Mouse (Mus musculus): Measurements from ENCODE around the gene Slc39a10. TPM values are rescaled to one million over a fixed set of nuclear protein-coding genes. Genes with fewer than 3 reads are reported as not detected.
A peak's percentile ranks its signal among the peaks of the same experiment; 100 is the strongest.

Slc39a10 gene
- polyA plus RNA-seq, 1 experiment from 2014 or later = 2.7 TPM

GRCm38 (mm10) chr1:46854036-46854900, 38.4 kb downstream of the Slc39a10 start:
- H3K27me3 ChIP-seq (ENCODE audit: control insufficient read depth, insufficient read depth, low read depth, low read length) = no peaks in the 10 kb centered on the region
- no peaks in the 10 kb centered on the region for H3K36me3 ChIP-seq (ENCODE audit: control insufficient read depth, insufficient read depth)
- peaks cover 5% of the 10 kb centered on the region; the same call in 1 of the 2 replicates for H3K4me1 ChIP-seq (ENCODE audit: control insufficient read depth, low read depth, low read length)
- peak overlapping the region; percentile 88 for H3K4me3 ChIP-seq (ENCODE audit: low read depth, low read length)
- WGBS (ENCODE audit: insufficient replicate concordance) = 27% methylated on average over 18 of the region's 18 CpGs
- peak overlapping the region; percentile 93 for H3K27ac ChIP-seq (ENCODE audit: low read length)
- H3K4me2 ChIP-seq (ENCODE audit: low read depth, low read length) = peak overlapping the region; percentile 90
- H3K9me3 ChIP-seq (replicated peaks; ENCODE audit: control insufficient read depth, low read length) = no peaks in the 10 kb centered on the region
- H3K9ac ChIP-seq (ENCODE audit: low read depth, low read length) = peak overlapping the region; percentile 71
- ATAC-seq (ENCODE audit: low read depth) = peak; percentile 43

GRCm38 (mm10) chr1:46853317-46854035, 39.2 kb downstream of the Slc39a10 start:
- Histone ChIP-seq H3K4me1 (ENCODE audit: control insufficient read depth, low read depth, low read length) (peaks cover 5% of the 10 kb centered on the region; the same call in 1 of the 2 replicates), H3K4me3 (ENCODE audit: low read depth, low read length) (peak overlapping the region; percentile 88), H3K36me3 (ENCODE audit: control insufficient read depth, insufficient read depth) (no peaks in the 10 kb centered on the region), H3K27me3 (ENCODE audit: control insufficient read depth, insufficient read depth, low read depth, low read length) (no peaks in the 10 kb centered on the region), H3K9ac (ENCODE audit: low read depth, low read length) (peak overlapping the region; percentile 92), H3K4me2 (ENCODE audit: low read depth, low read length) (peak overlapping the region; percentile 90), H3K9me3 (replicated peaks; ENCODE audit: control insufficient read depth, low read length) (no peaks in the 10 kb centered on the region), H3K27ac (ENCODE audit: low read length) (peak overlapping the region; percentile 93)
- WGBS (ENCODE audit: insufficient replicate concordance) = under 1% methylated on average over 82 of the region's 86 CpGs
- peak; percentile 93 for ATAC-seq (ENCODE audit: low read depth)

GRCm38 (mm10) chr1:46852600-46853272, 39.9 kb downstream of the Slc39a10 start:
- Histone ChIP-seq H3K27ac (ENCODE audit: low read length) (peak overlapping the region; percentile 93), H3K4me1 (ENCODE audit: control insufficient read depth, low read depth, low read length) (peaks cover 5% of the 10 kb centered on the region; the same call in 1 of the 2 replicates), H3K9ac (ENCODE audit: low read depth, low read length) (peak overlapping the region; percentile 92), H3K27me3 (ENCODE audit: control insufficient read depth, insufficient read depth, low read depth, low read length) (no peaks in the 10 kb centered on the region), H3K4me2 (ENCODE audit: low read depth, low read length) (peak overlapping the region; percentile 90), H3K4me3 (ENCODE audit: low read depth, low read length) (peak overlapping the region; percentile 88), H3K9me3 (replicated peaks; ENCODE audit: control insufficient read depth, low read length) (no peaks in the 10 kb centered on the region), H3K36me3 (ENCODE audit: control insufficient read depth, insufficient read depth) (no peaks in the 10 kb centered on the region)
- WGBS (ENCODE audit: insufficient replicate concordance) = under 1% methylated on average over 56 of the region's 75 CpGs
- ATAC-seq (ENCODE audit: low read depth) = peak; percentile 6; the same call in 1 of the 2 replicates

- Histone ChIP-seq H3K4me3 (ENCODE audit: low read depth, low read length) (peak overlapping the region; percentile 88), H3K4me1 (ENCODE audit: control insufficient read depth, low read depth, low read length) (peaks cover 5% of the 10 kb centered on the region; the same call in 1 of the 2 replicates), H3K4me2 (ENCODE audit: low read depth, low read length) (peak overlapping the region; percentile 90), H3K27me3 (ENCODE audit: control insufficient read depth, insufficient read depth, low read depth, low read length) (no peaks in the 10 kb centered on the region), H3K9me3 (replicated peaks; ENCODE audit: control insufficient read depth, low read length) (no peaks in the 10 kb centered on the region), H3K36me3 (ENCODE audit: control insufficient read depth, insufficient read depth) (no peaks in the 10 kb centered on the region), H3K27ac (ENCODE audit: low read length) (peak overlapping the region; percentile 93), H3K9ac (ENCODE audit: low read depth, low read length) (peak overlapping the region; percentile 92)
- no peak for ATAC-seq (ENCODE audit: low read depth)
- WGBS (ENCODE audit: insufficient replicate concordance) = 0% methylated on average over 4 of the region's 4 CpGs
These were observed 40.4 kb downstream of the Slc39a10 start for GRCm38 (mm10) chr1:46852216-46852599.

- Histone ChIP-seq H3K4me3 (ENCODE audit: low read depth, low read length) (no peak overlapping the region), H3K36me3 (ENCODE audit: control insufficient read depth, insufficient read depth) (no peaks in the 10 kb centered on the region), H3K4me1 (ENCODE audit: control insufficient read depth, low read depth, low read length) (peaks cover 5% of the 10 kb centered on the region; the same call in 1 of the 2 replicates), H3K9ac (ENCODE audit: low read depth, low read length) (no peak overlapping the region), H3K9me3 (replicated peaks; ENCODE audit: control insufficient read depth, low read length) (no peaks in the 10 kb centered on the region), H3K4me2 (ENCODE audit: low read depth, low read length) (no peak overlapping the region), H3K27ac (ENCODE audit: low read length) (no peak overlapping the region), H3K27me3 (ENCODE audit: control insufficient read depth, insufficient read depth, low read depth, low read length) (no peaks in the 10 kb centered on the region)
- no peak for ATAC-seq (ENCODE audit: low read depth)
- 27% methylated on average over 4 of the region's 4 CpGs for WGBS (ENCODE audit: insufficient replicate concordance)
These were observed 41.1 kb downstream of the Slc39a10 start for GRCm38 (mm10) chr1:46851586-46851985.

GRCm38 (mm10) chr1:46849758-46850157, 42.9 kb downstream of the Slc39a10 start:
- no peak overlapping the region for H3K27ac ChIP-seq (ENCODE audit: low read length)
- H3K4me2 ChIP-seq (ENCODE audit: low read depth, low read length) = no peak overlapping the region
- no peaks in the 10 kb centered on the region for H3K36me3 ChIP-seq (ENCODE audit: control insufficient read depth, insufficient read depth)
- 43% methylated on average over 1 of the region's 1 CpGs for WGBS (ENCODE audit: insufficient replicate concordance)
- no peak for ATAC-seq (ENCODE audit: low read depth)
- peaks cover 4% of the 10 kb centered on the region; the same call in 1 of the 2 replicates for H3K4me1 ChIP-seq (ENCODE audit: control insufficient read depth, low read depth, low read length)
- H3K9ac ChIP-seq (ENCODE audit: low read depth, low read length) = no peak overlapping the region
- H3K4me3 ChIP-seq (ENCODE audit: low read depth, low read length) = no peak overlapping the region
- no peaks in the 10 kb centered on the region for H3K27me3 ChIP-seq (ENCODE audit: control insufficient read depth, insufficient read depth, low read depth, low read length)
- no peaks in the 10 kb centered on the region for H3K9me3 ChIP-seq (replicated peaks; ENCODE audit: control insufficient read depth, low read length)

GRCm38 (mm10) chr1:46845221-46845620, 47.4 kb downstream of the Slc39a10 start:
- no peak for ATAC-seq (ENCODE audit: low read depth)
- 56% methylated on average over 5 of the region's 5 CpGs for WGBS (ENCODE audit: insufficient replicate concordance)
- H3K9ac ChIP-seq (ENCODE audit: low read depth, low read length) = no peak overlapping the region
- no peaks in the 10 kb centered on the region for H3K4me1 ChIP-seq (ENCODE audit: control insufficient read depth, low read depth, low read length)
- H3K9me3 ChIP-seq (replicated peaks; ENCODE audit: control insufficient read depth, low read length) = no peaks in the 10 kb centered on the region
- no peak overlapping the region for H3K4me3 ChIP-seq (ENCODE audit: low read depth, low read length)
- no peak overlapping the region for H3K27ac ChIP-seq (ENCODE audit: low read length)
- H3K27me3 ChIP-seq (ENCODE audit: control insufficient read depth, insufficient read depth, low read depth, low read length) = no peaks in the 10 kb centered on the region
- no peak overlapping the region for H3K4me2 ChIP-seq (ENCODE audit: low read depth, low read length)
- H3K36me3 ChIP-seq (ENCODE audit: control insufficient read depth, insufficient read depth) = no peaks in the 10 kb centered on the region

GRCm38 (mm10) chr1:46844281-46844680, 48.4 kb downstream of the Slc39a10 start:
- Histone ChIP-seq H3K36me3 (ENCODE audit: control insufficient read depth, insufficient read depth) (no peaks in the 10 kb centered on the region), H3K27me3 (ENCODE audit: control insufficient read depth, insufficient read depth, low read depth, low read length) (no peaks in the 10 kb centered on the region), H3K9me3 (replicated peaks; ENCODE audit: control insufficient read depth, low read length) (no peaks in the 10 kb centered on the region), H3K27ac (ENCODE audit: low read length) (no peak overlapping the region), H3K4me1 (ENCODE audit: control insufficient read depth, low read depth, low read length) (no peaks in the 10 kb centered on the region), H3K9ac (ENCODE audit: low read depth, low read length) (no peak overlapping the region), H3K4me2 (ENCODE audit: low read depth, low read length) (no peak overlapping the region), H3K4me3 (ENCODE audit: low read depth, low read length) (no peak overlapping the region)
- WGBS (ENCODE audit: insufficient replicate concordance) = 62% methylated on average over 2 of the region's 2 CpGs
- no peak for ATAC-seq (ENCODE audit: low read depth)

All from liver, embryonic 16.5 days (tissue).